Mouse (Mus musculus) heart, embryonic 10.5 days (tissue): ENCODE data around the gene Lamb2. TPM values are rescaled to one million over a fixed set of nuclear protein-coding genes. Genes with fewer than 3 reads are reported as not detected.

Source experiments
- DNase-seq: peaks from one replicate; pipeline ENCODE4 v3.0.0-alpha.2; 2017; ENCODE audit warnings: low spot score
- H3K27ac ChIP-seq: fragments of 300-500 bp; sonication (generic); 2 replicates; pipeline ENCODE4 v1.5.1; 2016; ENCODE audit warnings: mild to moderate bottlenecking
- H3K27me3 ChIP-seq: fragments of 300-500 bp; sonication (generic); 2 replicates; pipeline ENCODE4 v1.6.1; 2016; ENCODE audit warnings: mild to moderate bottlenecking; ENCODE audit not compliant: poor library complexity, insufficient read depth, severe bottlenecking
- H3K36me3 ChIP-seq: fragments of 300-500 bp; sonication (generic); 2 replicates; pipeline ENCODE4 v1.6.1; 2016; ENCODE audit warnings: mild to moderate bottlenecking, moderate library complexity
- H3K4me1 ChIP-seq: fragments of 300-500 bp; sonication (generic); 2 replicates; pipeline ENCODE4 v1.6.1; 2016; ENCODE audit warnings: mild to moderate bottlenecking
- H3K4me3 ChIP-seq: fragments of 300-500 bp; sonication (generic); 2 replicates; pipeline ENCODE4 v1.5.1; 2016; ENCODE audit warnings: mild to moderate bottlenecking, moderate library complexity
- H3K9me3 ChIP-seq: fragments of 300-500 bp; sonication (generic); 2 replicates; pipeline ENCODE4 v1.6.1; 2016; ENCODE audit warnings: mild to moderate bottlenecking, moderate library complexity
- WGBS: fragments of 180-500 bp; shearing (Covaris S2); methylation state at CpG from one replicate; pipeline ENCODE4 v1.1.7; 2016; 5-methylcytosine and 5-hydroxymethylcytosine counted together
- polyA plus RNA-seq: library from polyadenylated mRNA; unstranded; fragments of >200 nt; fragmentation: Nextera tagmentation; extraction: Ambion mirVana; gene quantifications from 2 replicates; pipeline ENCODE4 v1.2.1, GENCODE M21; 2016

The Lamb2 gene
- polyA plus RNA-seq, 1 experiment from 2014 or later: 46.3 TPM

- Histone ChIP-seq H3K4me3 (peak overlapping the region; percentile 74), H3K4me1 (peaks cover 64% of the 10 kb centered on the region), H3K27me3 (no peaks in the 10 kb centered on the region), H3K27ac (peak overlapping the region; percentile 95), H3K9me3 (no peaks in the 10 kb centered on the region), H3K36me3 (peaks cover 22% of the 10 kb centered on the region)
- DNase-seq: peak; percentile 96
- WGBS: under 1% methylated on average over 40 of the region's 40 CpGs
Measured at GRCm38 (mm10) chr9:108452291-108452906, 27.1 kb upstream of the Lamb2 start.

DNA sequence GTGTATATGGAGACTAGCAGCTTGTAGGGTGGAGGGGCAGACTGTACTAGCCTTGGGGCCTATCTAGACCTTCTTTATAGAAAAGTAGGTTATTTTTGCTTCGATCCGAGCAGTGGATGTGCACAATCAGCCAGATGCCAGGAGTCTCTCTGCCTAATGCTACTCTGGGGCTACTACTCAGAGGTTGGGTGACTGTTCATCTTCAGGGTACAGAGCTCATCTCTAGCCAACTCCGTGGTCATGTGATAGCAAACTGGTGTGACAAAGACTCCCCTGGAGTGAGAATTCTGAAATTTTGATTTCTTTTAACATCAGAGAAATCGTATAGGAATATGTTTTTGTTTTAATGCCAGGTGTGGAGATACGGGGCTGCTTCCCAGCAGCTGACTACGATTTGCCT is 26.6 kb upstream of the Lamb2 start:
- H3K27ac ChIP-seq: peak overlapping the region; percentile 95
- WGBS: 47% methylated on average over 6 of the region's 6 CpGs
- H3K36me3 ChIP-seq: peaks cover 17% of the 10 kb centered on the region
- DNase-seq: no peak
- H3K4me3 ChIP-seq: peak overlapping the region; percentile 74
- peaks cover 64% of the 10 kb centered on the region for H3K4me1 ChIP-seq
- no peaks in the 10 kb centered on the region for H3K27me3 ChIP-seq
- H3K9me3 ChIP-seq: no peaks in the 10 kb centered on the region

DNA sequence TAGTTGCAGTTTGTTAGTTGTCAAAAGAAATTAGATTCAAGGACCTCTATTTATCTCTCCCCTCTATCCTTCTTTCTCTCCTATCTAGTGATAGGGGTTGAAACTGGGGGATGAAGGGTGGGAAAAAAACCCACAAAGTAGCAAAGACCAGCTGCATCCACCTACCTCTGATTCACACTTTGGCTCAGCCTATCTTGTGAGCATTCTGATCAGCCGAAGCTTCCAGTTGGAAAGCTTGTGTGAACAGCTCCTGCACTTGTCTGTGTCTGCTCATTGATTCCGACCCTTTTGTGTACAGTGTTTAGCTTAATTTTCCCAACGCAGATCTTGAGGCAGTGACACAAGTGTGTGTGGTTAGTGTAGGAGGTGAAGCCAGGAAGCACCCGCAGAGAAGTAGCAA is 26.1 kb upstream of the Lamb2 start:
- Histone ChIP-seq H3K4me1 (peaks cover 63% of the 10 kb centered on the region), H3K4me3 (no peak overlapping the region), H3K27ac (peak overlapping the region; percentile 95), H3K9me3 (no peaks in the 10 kb centered on the region), H3K27me3 (no peaks in the 10 kb centered on the region), H3K36me3 (peaks cover 11% of the 10 kb centered on the region)
- 79% methylated on average over 4 of the region's 4 CpGs for WGBS
- no peak for DNase-seq

DNA sequence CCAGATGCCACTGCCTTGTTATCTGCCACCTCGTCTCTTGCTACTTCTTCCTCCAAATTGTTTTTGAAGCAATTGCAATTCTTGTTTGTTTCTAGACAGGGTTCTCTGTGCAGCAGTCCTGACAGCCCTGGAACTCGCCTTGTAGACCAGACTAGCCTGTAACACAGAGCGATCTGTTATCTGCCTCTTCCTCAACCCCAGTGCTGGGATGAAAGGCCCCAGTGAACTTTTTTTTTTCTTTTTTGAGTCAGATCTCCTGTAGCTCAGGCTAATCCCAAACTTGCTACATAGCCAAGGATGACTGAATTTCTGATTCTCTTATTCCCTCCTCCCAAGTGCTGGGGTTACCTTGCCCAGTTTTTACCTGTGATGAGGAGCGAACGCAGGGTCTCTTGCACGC is 25.1 kb upstream of the Lamb2 start:
- Histone ChIP-seq H3K4me3 (no peak overlapping the region), H3K27me3 (no peaks in the 10 kb centered on the region), H3K4me1 (peaks cover 53% of the 10 kb centered on the region), H3K36me3 (peaks cover 3% of the 10 kb centered on the region; the same call in 1 of the 2 replicates), H3K9me3 (no peaks in the 10 kb centered on the region), H3K27ac (no peak overlapping the region)
- DNase-seq: no peak
- 78% methylated on average over 6 of the region's 6 CpGs for WGBS

GRCm38 (mm10) chr9:108455747-108456571 is 23.6 kb upstream of the Lamb2 start:
- no peaks in the 10 kb centered on the region for H3K9me3 ChIP-seq
- peaks cover 3% of the 10 kb centered on the region; the same call in 1 of the 2 replicates for H3K36me3 ChIP-seq
- no peak overlapping the region for H3K27ac ChIP-seq
- DNase-seq: no peak
- no peak overlapping the region for H3K4me3 ChIP-seq
- WGBS: 59% methylated on average over 12 of the region's 12 CpGs
- peaks cover 39% of the 10 kb centered on the region for H3K4me1 ChIP-seq
- H3K27me3 ChIP-seq: no peaks in the 10 kb centered on the region

DNA sequence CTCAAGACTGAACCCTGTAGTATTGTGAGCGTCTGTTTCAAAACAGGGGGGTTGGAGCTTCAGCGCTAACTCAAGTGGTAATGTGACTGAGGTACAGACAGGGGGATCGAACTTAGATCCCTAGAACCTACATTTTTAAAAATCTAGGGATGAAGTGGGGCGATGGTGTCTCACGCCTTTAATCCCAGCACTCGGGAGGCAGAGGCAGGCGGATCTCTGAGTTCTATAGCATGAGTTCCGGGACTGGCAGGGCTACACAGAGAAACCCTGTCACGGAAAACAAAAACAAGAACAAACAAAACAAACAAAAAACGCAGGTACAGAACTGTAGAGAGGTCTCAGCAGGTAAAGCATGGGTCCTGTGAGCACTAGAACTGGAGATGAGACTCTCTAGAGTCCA is 22.6 kb upstream of the Lamb2 start:
- no peak for DNase-seq
- Histone ChIP-seq H3K27ac (no peak overlapping the region), H3K9me3 (no peaks in the 10 kb centered on the region), H3K36me3 (peaks cover 3% of the 10 kb centered on the region; the same call in 1 of the 2 replicates), H3K4me1 (peaks cover 38% of the 10 kb centered on the region), H3K27me3 (no peaks in the 10 kb centered on the region), H3K4me3 (no peak overlapping the region)
- WGBS: 81% methylated on average over 10 of the region's 10 CpGs

- Histone ChIP-seq H3K9me3 (no peaks in the 10 kb centered on the region), H3K27ac (peak overlapping the region; percentile 96), H3K36me3 (peaks cover 24% of the 10 kb centered on the region), H3K27me3 (no peaks in the 10 kb centered on the region), H3K4me1 (peaks cover 29% of the 10 kb centered on the region), H3K4me3 (peak overlapping the region; percentile 92)
- DNase-seq: no peak
- 80% methylated on average over 1 of the region's 1 CpGs for WGBS
Measured at GRCm38 (mm10) chr9:108459939-108460318, 19.6 kb upstream of the Lamb2 start.

DNA sequence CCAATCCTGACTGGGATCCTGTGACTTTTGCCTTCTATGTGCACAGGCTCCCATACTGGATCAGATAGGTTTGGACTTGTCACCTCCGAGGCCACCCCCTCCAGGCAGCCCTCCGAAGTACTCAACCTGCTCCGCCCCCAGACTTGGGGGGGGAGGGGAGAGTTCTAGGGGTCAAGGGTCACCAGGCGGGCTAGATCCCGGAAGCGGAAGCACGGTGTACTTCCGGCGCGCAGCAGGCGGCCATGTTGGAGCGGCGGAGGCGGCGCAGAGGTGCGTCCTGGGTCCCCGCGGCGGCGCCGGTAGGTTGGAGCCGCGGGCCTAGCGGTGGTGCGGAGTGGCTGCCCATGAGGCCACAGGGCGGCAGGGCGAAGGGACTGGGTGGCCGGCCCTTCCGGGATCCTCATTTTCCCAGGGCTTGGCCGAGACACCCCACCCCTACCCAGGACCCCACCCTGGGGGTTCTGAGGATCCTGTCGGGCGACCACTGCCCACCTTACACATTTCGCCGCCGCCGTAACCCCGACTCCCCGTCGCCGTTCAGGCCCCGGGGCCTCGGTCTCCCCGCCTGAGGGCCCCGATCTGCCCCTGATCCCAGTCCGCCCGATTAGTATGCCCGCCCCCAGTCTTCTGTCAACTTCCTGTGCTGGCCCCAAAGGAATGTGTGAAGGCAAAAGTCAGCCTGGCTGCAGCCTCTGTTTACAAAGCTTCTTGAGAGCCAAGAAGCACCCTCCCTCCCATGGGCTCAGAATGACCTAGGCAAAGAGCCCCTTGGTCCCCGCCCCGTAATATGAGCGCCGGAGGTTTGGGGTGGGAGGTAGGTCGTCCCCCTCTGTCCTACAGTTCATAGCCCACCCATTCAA is 19.0 kb upstream of the Lamb2 start, which contains the start of gene Ccdc71:
Gene Ccdc71 (plus strand): TSS at position 209 of the 860 bp plus-strand sequence.
- H3K27ac ChIP-seq: peak within 1 kb of the TSS; percentile 96
- peaks cover 30% of the 10 kb centered on the region for H3K36me3 ChIP-seq
- peak; percentile 94 for DNase-seq
- peak within 1 kb of the TSS; percentile 92 for H3K4me3 ChIP-seq
- under 1% methylated on average over 52 of the region's 52 CpGs for WGBS
- no peaks in the 10 kb centered on the region for H3K9me3 ChIP-seq
- peaks cover 27% of the 10 kb centered on the region for H3K4me1 ChIP-seq
- no peaks in the 10 kb centered on the region for H3K27me3 ChIP-seq

- no peak for DNase-seq
- peaks cover 37% of the 10 kb centered on the region for H3K36me3 ChIP-seq
- peak within 1 kb of the TSS; percentile 92 for H3K4me3 ChIP-seq
- peaks cover 21% of the 10 kb centered on the region for H3K4me1 ChIP-seq
- no peaks in the 10 kb centered on the region for H3K9me3 ChIP-seq
- WGBS: 32% methylated on average over 11 of the region's 11 CpGs
- no peaks in the 10 kb centered on the region for H3K27me3 ChIP-seq
- peak within 1 kb of the TSS; percentile 96 for H3K27ac ChIP-seq
Measured at GRCm38 (mm10) chr9:108461181-108461631, 18.3 kb upstream of the Lamb2 start, which contains the start of gene Klhdc8b. Klhdc8b (minus strand) TSS chr9:108461581.

- peak overlapping the region; percentile 96; the same call in 1 of the 2 replicates for H3K27ac ChIP-seq
- no peaks in the 10 kb centered on the region for H3K27me3 ChIP-seq
- 88% methylated on average over 5 of the region's 5 CpGs for WGBS
- peak overlapping the region; percentile 92 for H3K4me3 ChIP-seq
- peaks cover 39% of the 10 kb centered on the region for H3K36me3 ChIP-seq
- no peaks in the 10 kb centered on the region for H3K9me3 ChIP-seq
- peaks cover 19% of the 10 kb centered on the region for H3K4me1 ChIP-seq
- no peak for DNase-seq
Measured at GRCm38 (mm10) chr9:108461675-108462074, 17.9 kb upstream of the Lamb2 start.

DNA sequence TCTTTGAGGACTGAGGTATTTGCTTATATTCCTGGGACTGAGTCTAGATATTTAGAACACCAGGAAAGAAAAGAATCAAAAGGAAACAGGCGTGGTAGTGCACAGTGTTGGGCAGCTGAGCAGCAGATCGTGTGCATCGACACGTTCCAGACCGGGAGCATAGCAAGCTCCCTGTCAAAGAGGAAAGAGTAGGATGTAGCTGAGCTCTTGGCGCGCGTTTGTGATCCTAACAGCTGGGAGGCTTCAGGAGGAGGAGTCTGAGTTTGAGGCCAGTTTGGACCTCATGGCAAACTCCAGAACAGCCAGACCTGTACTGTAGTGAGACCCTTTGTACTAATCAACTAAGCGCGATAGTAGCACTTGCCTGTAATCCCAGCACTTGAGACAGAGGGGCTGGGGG is 17.3 kb upstream of the Lamb2 start:
- no peak for DNase-seq
- Histone ChIP-seq H3K9me3 (no peaks in the 10 kb centered on the region), H3K36me3 (peaks cover 43% of the 10 kb centered on the region), H3K4me3 (peak overlapping the region; percentile 92; the same call in 1 of the 2 replicates), H3K27ac (no peak overlapping the region), H3K27me3 (no peaks in the 10 kb centered on the region), H3K4me1 (peaks cover 19% of the 10 kb centered on the region)
- 88% methylated on average over 10 of the region's 10 CpGs for WGBS

GRCm38 (mm10) chr9:108463713-108464112 is 15.8 kb upstream of the Lamb2 start:
- Histone ChIP-seq H3K36me3 (peaks cover 47% of the 10 kb centered on the region), H3K4me3 (no peak overlapping the region), H3K4me1 (peaks cover 19% of the 10 kb centered on the region), H3K9me3 (no peaks in the 10 kb centered on the region), H3K27ac (no peak overlapping the region), H3K27me3 (no peaks in the 10 kb centered on the region)
- DNase-seq: no peak
- 96% methylated on average over 9 of the region's 9 CpGs for WGBS
